Mouse (Mus musculus) MEL (cell line): Measurements from ENCODE around the gene Rbm5. TPM values are rescaled to one million over a fixed set of nuclear protein-coding genes. Genes with fewer than 3 reads are reported as not detected.

Experiments
- DNase-seq: peaks from one replicate; pipeline ENCODE4 v3.0.0; 2011; ENCODE audit warnings: low read depth, low spot score
- H3K27ac ChIP-seq: 2 replicates; pipeline ENCODE4 v1.5.1; 2012; ENCODE audit warnings: low read depth, mild to moderate bottlenecking, control low read depth, low read length, moderate library complexity; ENCODE audit not compliant: control insufficient read depth
- H3K27me3 ChIP-seq, 2 experiments: fragments of 150-350 bp in 1 of 2; sonication (generic) in 1 of 2; 2 replicates each; pipeline ENCODE4 v1.6.1; 2012; ENCODE audit warnings: low read length in 2 of 2, mild to moderate bottlenecking in 2 of 2, improper control_type of control experiment in 1 of 2, moderate library complexity in 1 of 2; ENCODE audit not compliant: insufficient read depth in 2 of 2, control insufficient read depth in 1 of 2
- H3K36me3 ChIP-seq, 2 experiments: 2 replicates each; pipeline ENCODE4 v1.6.1; 2012 to 2014; ENCODE audit warnings: low read length in 2 of 2, improper control_type of control experiment in 1 of 2, inconsistent platforms in 1 of 2, mild to moderate bottlenecking in 1 of 2; ENCODE audit not compliant: insufficient read depth in 2 of 2, control insufficient read depth in 1 of 2
- H3K4me1 ChIP-seq, 2 experiments: fragments of 150-350 bp in 1 of 2; sonication (generic) in 1 of 2; 2 replicates each; pipeline ENCODE4 v1.6.1; 2012; ENCODE audit warnings: low read length in 2 of 2, improper control_type of control experiment in 1 of 2, mild to moderate bottlenecking in 1 of 2; ENCODE audit not compliant: insufficient read depth in 2 of 2, control insufficient read depth in 1 of 2
- H3K4me3 ChIP-seq, 2 experiments: fragments of 150-350 bp in 1 of 2; sonication (generic) in 1 of 2; 2 replicates each; pipeline ENCODE4 v1.5.1; 2012; ENCODE audit warnings: low read depth in 2 of 2, low read length in 2 of 2, mild to moderate bottlenecking in 2 of 2, moderate library complexity in 2 of 2, control low read depth in 1 of 2, improper control_type of control experiment in 1 of 2; ENCODE audit not compliant: control insufficient read depth in 1 of 2, insufficient read depth in 1 of 2
- H3K79me2 ChIP-seq: 2 replicates; pipeline ENCODE4 v1.6.1; 2012; ENCODE audit warnings: mild to moderate bottlenecking, low read length, moderate library complexity; ENCODE audit not compliant: control insufficient read depth, poor library complexity, insufficient read depth
- H3K9ac ChIP-seq: 2 replicates; pipeline ENCODE4 v1.6.1; 2012; ENCODE audit warnings: low read depth, mild to moderate bottlenecking, control low read depth, low read length, moderate library complexity; ENCODE audit not compliant: control insufficient read depth, poor library complexity, severe bottlenecking
- H3K9me3 ChIP-seq: fragments of 150-350 bp; sonication (generic); replicated peaks from 2 replicates; pipeline ENCODE4 v1.6.1; 2012; ENCODE audit warnings: mild to moderate bottlenecking, low read length, improper control_type of control experiment, moderate library complexity; ENCODE audit not compliant: insufficient read depth
- BHLHE40 ChIP-seq: IDR thresholded peaks from 2 replicates; pipeline ENCODE4 v1.6.1; 2012; ENCODE audit warnings: low read depth, mild to moderate bottlenecking, inconsistent platforms, low read length, improper control_type of control experiment, borderline replicate concordance
- CHD2 ChIP-seq: IDR thresholded peaks from 2 replicates; pipeline ENCODE4 v1.6.1; 2011; ENCODE audit warnings: low read length, improper control_type of control experiment
- CTCF ChIP-seq, 3 experiments: IDR thresholded peaks in 2 of 3; conservative IDR thresholded peaks in 1 of 3; 2 replicates each; pipeline ENCODE4 v1.5.1; 2011 to 2012; ENCODE audit warnings: low read length in 3 of 3, low read depth in 2 of 3, mild to moderate bottlenecking in 2 of 3, improper control_type of control experiment in 1 of 3, inconsistent platforms in 1 of 3, mixed read lengths in 1 of 3, moderate library complexity in 1 of 3; ENCODE audit not compliant: control insufficient read depth in 1 of 3, insufficient read depth in 1 of 3, poor library complexity in 1 of 3, severe bottlenecking in 1 of 3
- E2F4 ChIP-seq: IDR thresholded peaks from 2 replicates; pipeline ENCODE4 v1.6.1; 2011; ENCODE audit warnings: low read depth, low read length, improper control_type of control experiment, borderline replicate concordance
- EP300 ChIP-seq, 2 experiments: IDR thresholded peaks; 2 replicates each; pipeline ENCODE4 v1.6.1; 2011; ENCODE audit warnings: improper control_type of control experiment in 2 of 2, low read length in 2 of 2, low read depth in 1 of 2, mild to moderate bottlenecking in 1 of 2
- GABPA ChIP-seq: IDR thresholded peaks from 2 replicates; pipeline ENCODE4 v1.6.1; 2012; ENCODE audit warnings: low read depth, mild to moderate bottlenecking, inconsistent platforms, low read length, improper control_type of control experiment, moderate library complexity
- GATA1 ChIP-seq: IDR thresholded peaks from 2 replicates; pipeline ENCODE4 v1.6.1; 2011; ENCODE audit warnings: low read depth, low read length, improper control_type of control experiment
- KAT2A ChIP-seq: conservative IDR thresholded peaks from 2 replicates; pipeline ENCODE4 v1.6.1; 2012; ENCODE audit warnings: low read depth, low read length, improper control_type of control experiment, inconsistent platforms
- MAFK ChIP-seq: IDR thresholded peaks from 2 replicates; pipeline ENCODE4 v1.6.1; 2011; ENCODE audit warnings: low read depth, mild to moderate bottlenecking, low read length, improper control_type of control experiment, borderline replicate concordance
- MAX ChIP-seq: IDR thresholded peaks from 2 replicates; pipeline ENCODE4 v1.6.1; 2011; ENCODE audit warnings: low read length, improper control_type of control experiment
- MAZ ChIP-seq: IDR thresholded peaks from 2 replicates; pipeline ENCODE4 v1.6.1; 2012; ENCODE audit warnings: low read depth, mild to moderate bottlenecking, inconsistent platforms, low read length, improper control_type of control experiment
- MXI1 ChIP-seq: IDR thresholded peaks from 2 replicates; pipeline ENCODE4 v1.6.1; 2011; ENCODE audit warnings: mild to moderate bottlenecking, low read depth, low read length, improper control_type of control experiment
- MYB ChIP-seq: IDR thresholded peaks from 2 replicates; pipeline ENCODE4 v1.6.1; 2011; ENCODE audit warnings: mild to moderate bottlenecking, low read depth, low read length, improper control_type of control experiment
- NELFE ChIP-seq: IDR thresholded peaks from 2 replicates; pipeline ENCODE4 v1.6.1; 2011; ENCODE audit warnings: low read depth, low read length, improper control_type of control experiment
- NRF1 ChIP-seq: IDR thresholded peaks from 2 replicates; pipeline ENCODE4 v1.6.1; 2014; ENCODE audit warnings: low read depth, mild to moderate bottlenecking, inconsistent platforms, low read length, improper control_type of control experiment, moderate library complexity; ENCODE audit not compliant: poor library complexity, insufficient read depth, severe bottlenecking
- POLR2A ChIP-seq, 2 experiments: IDR thresholded peaks; 2 replicates each; pipeline ENCODE4 v1.6.1; 2011 to 2012; ENCODE audit warnings: low read length in 2 of 2, mild to moderate bottlenecking in 2 of 2, control low read depth in 1 of 2, improper control_type of control experiment in 1 of 2, low read depth in 1 of 2, moderate library complexity in 1 of 2; ENCODE audit not compliant: control insufficient read depth in 1 of 2, insufficient read depth in 1 of 2, poor library complexity in 1 of 2
- POLR2AphosphoS2 ChIP-seq: IDR thresholded peaks from 2 replicates; pipeline ENCODE4 v1.6.1; 2011; ENCODE audit warnings: low read length, improper control_type of control experiment
- RAD21 ChIP-seq: IDR thresholded peaks from 2 replicates; pipeline ENCODE4 v1.6.1; 2011; ENCODE audit warnings: mild to moderate bottlenecking, low read depth, low read length, improper control_type of control experiment
- SMC3 ChIP-seq: IDR thresholded peaks from 2 replicates; pipeline ENCODE4 v1.6.1; 2011; ENCODE audit warnings: low read depth, low read length, improper control_type of control experiment
- TBP ChIP-seq: IDR thresholded peaks from 2 replicates; pipeline ENCODE4 v1.8.0; 2011; ENCODE audit warnings: low read depth, low read length, improper control_type of control experiment
- TCF12 ChIP-seq: IDR thresholded peaks from 2 replicates; pipeline ENCODE4 v1.6.1; 2014; ENCODE audit warnings: low read depth, mild to moderate bottlenecking, inconsistent platforms, low read length, improper control_type of control experiment, moderate library complexity
- ZC3H11A ChIP-seq: IDR thresholded peaks from 2 replicates; pipeline ENCODE4 v1.6.1; 2012; ENCODE audit warnings: low read depth, mild to moderate bottlenecking, inconsistent platforms, low read length, improper control_type of control experiment
- polyA plus RNA-seq, 2 experiments: library from polyadenylated mRNA; stranded (reverse) in 1 of 2; unstranded in 1 of 2; fragments of >175 nt in 1 of 2; fragments of >200 nt in 1 of 2; gene quantifications; 2 replicates each; pipeline versions ENCODE4 v1.2.1 to v1.2.4; 2012; ENCODE audit warnings: low replicate concordance in 2 of 2, low read depth in 1 of 2; ENCODE audit not compliant: insufficient read length in 2 of 2, insufficient read depth in 1 of 2, missing spikeins in 1 of 2
- total RNA-seq: library from RNA; depleted of rRNA; stranded (reverse); fragments of 300-350 nt; gene quantifications from 2 replicates; pipeline ENCODE4 v1.2.3, GENCODE M21; 2012

Rbm5 gene
- total and polyA plus RNA-seq, 3 experiments: 80.2 to 143 (median 125) TPM

GRCm38 (mm10) chr9:107744061-107744460, 26.7 kb downstream of the Rbm5 start:
- no peak overlapping the region for H3K9ac ChIP-seq
- H3K27ac ChIP-seq: no peak overlapping the region
- DNase-seq: no peak
- H3K36me3 ChIP-seq: peaks cover 11 to 67% of the 10 kb centered on the region in 2 experiments
- TF ChIP-seq MAX (no peak), POLR2A (IDR thresholded peaks at IDR 0.05; ENCODE audit: control insufficient read depth in 1 of 2, insufficient read depth in 1 of 2, low read depth in 1 of 2, low read length in 2 of 2, poor library complexity in 1 of 2) (0 out of 4 replicates have a peak, but pooled peaks of 1 of the 2 experiments have one; percentile 19)
- no peaks in the 10 kb centered on the region for H3K9me3 ChIP-seq
- peaks cover under 1 to 8% of the 10 kb centered on the region in 2 experiments; a peak in 2 of 4 replicates for H3K4me1 ChIP-seq
- H3K27me3 ChIP-seq: no peaks in the 10 kb centered on the region
- peaks cover under 1% of the 10 kb centered on the region; the same call in 1 of the 2 replicates for H3K79me2 ChIP-seq
- H3K4me3 ChIP-seq: no peak overlapping the region

GRCm38 (mm10) chr9:107738841-107739202, 32.0 kb downstream of the Rbm5 start:
- no peak overlapping the region for H3K27ac ChIP-seq
- 0 out of 4 replicates have a peak, but pooled peaks of 1 of the 2 experiments have one; percentile 12 for TF ChIP-seq POLR2A (IDR thresholded peaks at IDR 0.05; ENCODE audit: control insufficient read depth in 1 of 2, insufficient read depth in 1 of 2, low read depth in 1 of 2, low read length in 2 of 2, poor library complexity in 1 of 2)
- TF ChIP-seq CTCF (IDR thresholded peaks at IDR 0.05 in 2 of 3, conservative IDR thresholded peaks at IDR 0.05 in 1 of 3; ENCODE audit: control insufficient read depth in 1 of 3, insufficient read depth in 1 of 3, low read depth in 2 of 3, low read length in 3 of 3, poor library complexity in 1 of 3, severe bottlenecking in 1 of 3): peak; percentile 40 to 72 (median 44)
- TF ChIP-seq POLR2AphosphoS2: peak; percentile 2; the same call in 1 of the 2 replicates
- TF ChIP-seq GATA1: no peak
- TF ChIP-seq, all 39 proteins: peak for 3
- Histone ChIP-seq H3K9ac (no peak overlapping the region), H3K9me3 (no peaks in the 10 kb centered on the region), H3K4me3 (no peak overlapping the region), H3K79me2 (no peaks in the 10 kb centered on the region), H3K4me1 (peaks cover 5 to 28% of the 10 kb centered on the region in 2 experiments; a peak in 3 of 4 replicates), H3K36me3 (peaks cover 9 to 21% of the 10 kb centered on the region in 2 experiments), H3K27me3 (no peaks in the 10 kb centered on the region)
- DNase-seq: peak; percentile 67

- H3K27me3 ChIP-seq: no peaks in the 10 kb centered on the region
- DNase-seq: peak; percentile 85
- TF ChIP-seq EP300 (IDR thresholded peaks at IDR 0.05; ENCODE audit: low read depth in 1 of 2, low read length in 2 of 2): no peak
- no peak for TF ChIP-seq TCF12
- TF ChIP-seq MAZ: no peak
- 0 out of 2 replicates have a peak, but pooled peaks have one; percentile 7 for TF ChIP-seq NRF1
- TF ChIP-seq E2F4: no peak
- TF ChIP-seq SMC3: peak; percentile 88
- peak; percentile 90 to 96 (median 96) for TF ChIP-seq CTCF (IDR thresholded peaks at IDR 0.05 in 2 of 3, conservative IDR thresholded peaks at IDR 0.05 in 1 of 3; ENCODE audit: control insufficient read depth in 1 of 3, insufficient read depth in 1 of 3, low read depth in 2 of 3, low read length in 3 of 3, poor library complexity in 1 of 3, severe bottlenecking in 1 of 3)
- peak in 1 of 2 experiments; percentile 26; a peak in 1 of 4 replicates for TF ChIP-seq POLR2A (IDR thresholded peaks at IDR 0.05; ENCODE audit: control insufficient read depth in 1 of 2, insufficient read depth in 1 of 2, low read depth in 1 of 2, low read length in 2 of 2, poor library complexity in 1 of 2)
- TF ChIP-seq RAD21: peak; percentile 81
- no peak for TF ChIP-seq GABPA
- TF ChIP-seq NELFE: no peak
- no peak for TF ChIP-seq MAX
- no peak for TF ChIP-seq MAFK
- TF ChIP-seq ZC3H11A: peak; percentile 63
- TF ChIP-seq KAT2A: no peak
- no peak for TF ChIP-seq CHD2
- no peak for TF ChIP-seq BHLHE40
- no peak for TF ChIP-seq MXI1
- peak; percentile 53; the same call in 1 of the 2 replicates for TF ChIP-seq POLR2AphosphoS2
- no peak for TF ChIP-seq MYB
- no peak for TF ChIP-seq TBP
- H3K4me1 ChIP-seq: peaks cover 5 to 28% of the 10 kb centered on the region in 2 experiments; a peak in 3 of 4 replicates
- H3K27ac ChIP-seq: no peak overlapping the region
- no peak overlapping the region for H3K9ac ChIP-seq
- H3K4me3 ChIP-seq: no peak overlapping the region
- no peaks in the 10 kb centered on the region for H3K9me3 ChIP-seq
- H3K36me3 ChIP-seq: peaks cover 9 to 16% of the 10 kb centered on the region in 2 experiments; a peak in 3 of 4 replicates
- H3K79me2 ChIP-seq: no peaks in the 10 kb centered on the region
Observed at GRCm38 (mm10) chr9:107738020-107738840, 32.6 kb downstream of the Rbm5 start.
